Mouse (Mus musculus) limb, embryonic 12.5 days (tissue): Measurements from ENCODE around the gene Gm26741. TPM values are rescaled to one million over a fixed set of nuclear protein-coding genes. Genes with fewer than 3 reads are reported as not detected.

Experiments
- ATAC-seq: fragments of 200-750 bp; cut with Nextera tagmentation; 2 replicates; pipeline ENCODE4 v1.8.0; 2017; ENCODE audit warnings: low read depth, moderate TSS enrichment; ENCODE audit not compliant: insufficient number of reproducible peaks, insufficient read depth, low FRiP score, low TSS enrichment
- H3K27ac ChIP-seq: fragments of 300-500 bp; sonication (generic); 2 replicates; pipeline ENCODE4 v1.5.1; 2016; ENCODE audit warnings: mild to moderate bottlenecking, moderate library complexity
- H3K27me3 ChIP-seq: fragments of 300-500 bp; sonication (generic); 2 replicates; pipeline ENCODE4 v1.6.1; 2016; ENCODE audit warnings: mild to moderate bottlenecking, moderate library complexity
- H3K36me3 ChIP-seq: fragments of 300-500 bp; sonication (generic); 2 replicates; pipeline ENCODE4 v1.6.1; 2016; ENCODE audit warnings: mild to moderate bottlenecking, moderate library complexity
- H3K4me1 ChIP-seq: fragments of 300-500 bp; sonication (generic); replicated peaks from 2 replicates; pipeline ENCODE4 v1.6.1; 2016
- H3K4me2 ChIP-seq: fragments of 300-500 bp; sonication (generic); 2 replicates; pipeline ENCODE4 v1.6.1; 2016; ENCODE audit warnings: mild to moderate bottlenecking, moderate library complexity
- H3K4me3 ChIP-seq: fragments of 300-500 bp; sonication (generic); replicated peaks from 2 replicates; pipeline ENCODE4 v1.5.1; 2016; ENCODE audit warnings: mild to moderate bottlenecking
- H3K9ac ChIP-seq: fragments of 300-500 bp; sonication (generic); replicated peaks from 2 replicates; pipeline ENCODE4 v1.6.1; 2016; ENCODE audit warnings: mild to moderate bottlenecking, moderate library complexity
- H3K9me3 ChIP-seq: fragments of 300-500 bp; sonication (generic); 2 replicates; pipeline ENCODE4 v1.6.1; 2016; ENCODE audit warnings: mild to moderate bottlenecking, moderate library complexity
- WGBS: fragments of 180-500 bp; shearing (Covaris S2); methylation state at CpG from one replicate; pipeline ENCODE4 v1.1.7; 2016; 5-methylcytosine and 5-hydroxymethylcytosine counted together
- polyA plus RNA-seq: library from polyadenylated mRNA; unstranded; fragments of >200 nt; fragmentation: Nextera tagmentation; extraction: Ambion mirVana; gene quantifications from 2 replicates; pipeline ENCODE4 v1.2.1, GENCODE M21; 2016

Gm26741 gene
- polyA plus RNA-seq, 1 experiment from 2014 or later, result not detected

DNA sequence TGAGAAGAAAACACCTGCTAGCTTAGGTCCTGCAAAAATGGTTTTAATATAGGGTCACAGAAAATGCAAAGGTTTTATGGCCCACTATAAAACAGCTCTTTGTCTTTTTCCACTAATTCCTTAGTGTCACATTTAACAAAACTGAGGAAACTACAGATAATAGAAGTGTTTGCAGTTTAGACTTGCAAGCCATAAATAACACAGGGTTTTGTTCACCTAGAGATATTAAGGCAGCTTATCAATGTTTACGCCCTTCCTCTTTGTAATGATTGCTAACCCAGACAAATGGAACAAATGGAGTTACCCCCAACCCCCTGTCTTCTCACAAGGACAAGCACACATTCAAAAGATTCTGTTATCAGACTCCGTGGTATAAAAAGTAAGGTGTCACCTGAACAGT lies 32.6 kb downstream of the Gm26741 start:
- peaks cover 6% of the 10 kb centered on the region; the same call in 1 of the 2 replicates for H3K4me1 ChIP-seq
- 82% methylated on average over 2 of the region's 2 CpGs for WGBS
- H3K4me3 ChIP-seq, result no peak overlapping the region
- H3K27ac ChIP-seq, result no peak overlapping the region
- H3K9me3 ChIP-seq, result no peaks in the 10 kb centered on the region
- H3K4me2 ChIP-seq, result no peak overlapping the region
- H3K36me3 ChIP-seq, result no peaks in the 10 kb centered on the region
- no peaks in the 10 kb centered on the region for H3K27me3 ChIP-seq
- H3K9ac ChIP-seq, result no peak overlapping the region
- no peak for ATAC-seq

DNA sequence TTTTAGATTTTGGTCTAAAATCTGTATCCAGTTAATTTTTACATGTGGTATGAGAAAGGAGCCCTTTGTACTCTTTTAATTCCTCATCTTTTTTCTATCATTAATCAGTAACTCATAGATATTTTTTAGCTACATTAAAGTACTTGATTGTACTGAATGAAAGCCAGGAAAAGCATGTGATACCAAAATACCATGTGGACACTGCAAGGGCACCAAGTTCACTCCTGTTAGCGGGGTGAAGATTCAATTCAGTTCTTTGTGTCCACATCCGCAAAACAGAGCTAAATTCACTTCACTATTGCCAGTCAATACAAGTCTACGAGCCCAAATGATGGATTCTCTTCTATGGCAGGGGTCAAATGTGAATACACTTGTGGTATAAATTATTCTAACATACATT lies 38.1 kb downstream of the Gm26741 start:
- H3K4me3 ChIP-seq, result no peak overlapping the region
- H3K36me3 ChIP-seq, result no peaks in the 10 kb centered on the region
- no peak overlapping the region for H3K4me2 ChIP-seq
- 93% methylated on average over 3 of the region's 3 CpGs for WGBS
- H3K4me1 ChIP-seq, result no peaks in the 10 kb centered on the region
- no peak for ATAC-seq
- no peak overlapping the region for H3K9ac ChIP-seq
- H3K9me3 ChIP-seq, result no peaks in the 10 kb centered on the region
- H3K27ac ChIP-seq, result no peak overlapping the region
- no peaks in the 10 kb centered on the region for H3K27me3 ChIP-seq

DNA sequence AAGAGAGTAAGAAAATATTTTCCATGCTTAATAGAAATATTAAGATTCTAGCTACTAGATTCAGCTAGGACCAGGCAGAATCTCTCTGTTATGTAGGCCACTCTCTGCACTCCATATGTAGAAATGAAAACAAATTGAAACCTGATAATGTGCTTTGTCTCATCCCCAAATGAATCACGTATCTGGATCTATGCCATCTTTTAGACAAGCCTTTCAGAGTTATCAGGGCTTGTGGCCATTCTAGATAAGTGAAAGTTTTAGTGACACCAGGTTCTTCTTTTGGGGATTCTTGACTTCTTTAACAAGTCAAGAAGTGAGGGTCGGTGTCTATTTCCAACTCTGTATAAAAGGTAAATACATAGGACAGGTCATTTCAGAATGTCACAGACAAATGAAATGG lies 40.1 kb downstream of the Gm26741 start:
- WGBS, result 87% methylated on average over 2 of the region's 2 CpGs

DNA sequence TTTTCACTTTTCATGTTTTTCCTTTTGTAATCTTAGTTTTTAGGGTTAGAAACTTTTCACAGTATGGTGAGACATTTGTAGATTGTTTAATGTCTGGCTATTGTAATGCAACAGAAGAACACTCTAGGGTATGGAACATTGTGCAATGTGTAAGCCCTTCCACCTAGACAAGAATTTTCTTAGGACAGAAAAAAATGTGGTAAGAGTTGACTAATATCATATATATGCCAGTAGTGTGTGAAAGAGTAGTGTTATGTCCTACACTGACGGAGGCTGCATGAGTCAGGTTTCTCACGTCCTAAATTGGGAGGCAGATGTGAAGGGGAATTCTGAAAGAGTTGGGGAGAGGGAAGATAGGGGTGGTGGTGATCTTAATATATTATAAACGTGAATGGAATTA lies 41.2 kb downstream of the Gm26741 start:
- H3K4me1 ChIP-seq, result no peaks in the 10 kb centered on the region
- WGBS, result 63% methylated on average over 3 of the region's 3 CpGs
- H3K36me3 ChIP-seq, result no peaks in the 10 kb centered on the region
- no peak for ATAC-seq
- no peaks in the 10 kb centered on the region for H3K27me3 ChIP-seq
- H3K4me2 ChIP-seq, result no peak overlapping the region
- H3K9me3 ChIP-seq, result no peaks in the 10 kb centered on the region
- H3K27ac ChIP-seq, result no peak overlapping the region
- H3K9ac ChIP-seq, result no peak overlapping the region
- H3K4me3 ChIP-seq, result no peak overlapping the region

More for the DNA sequence above, 40.1 kb downstream of the Gm26741 start:
- ATAC-seq, result no peak
- no peak overlapping the region for H3K4me2 ChIP-seq
- no peak overlapping the region for H3K4me3 ChIP-seq
- no peaks in the 10 kb centered on the region for H3K9me3 ChIP-seq
- H3K27ac ChIP-seq, result no peak overlapping the region
- no peaks in the 10 kb centered on the region for H3K27me3 ChIP-seq
- H3K4me1 ChIP-seq, result no peaks in the 10 kb centered on the region
- no peak overlapping the region for H3K9ac ChIP-seq
- H3K36me3 ChIP-seq, result no peaks in the 10 kb centered on the region

DNA sequence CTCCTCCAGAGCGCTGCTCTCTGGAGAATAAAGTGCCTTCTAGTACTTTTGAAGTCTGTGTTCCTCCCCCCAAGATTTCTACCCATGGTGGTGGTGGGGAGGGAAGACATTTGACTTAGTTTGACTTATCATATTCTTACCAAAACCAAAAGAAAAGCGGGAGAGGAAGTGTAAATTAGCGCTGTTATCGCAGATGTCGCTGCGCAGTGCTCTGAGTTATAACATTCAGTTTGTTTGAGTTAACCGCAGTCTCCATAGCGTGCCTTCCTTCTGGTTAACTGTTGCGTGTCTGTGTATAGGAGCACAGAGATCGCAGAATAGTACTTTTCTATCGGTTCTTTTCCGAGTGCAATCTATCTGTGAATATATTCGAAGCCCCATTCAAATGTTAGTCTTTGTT lies 46.6 kb downstream of the Gm26741 start:
- ATAC-seq, result no peak
- Histone ChIP-seq H3K9me3 (no peaks in the 10 kb centered on the region), H3K27ac (no peak overlapping the region), H3K4me1 (no peaks in the 10 kb centered on the region), H3K4me2 (no peak overlapping the region), H3K9ac (no peak overlapping the region), H3K4me3 (no peak overlapping the region), H3K27me3 (no peaks in the 10 kb centered on the region), H3K36me3 (no peaks in the 10 kb centered on the region)
- WGBS, result 87% methylated on average over 13 of the region's 13 CpGs

DNA sequence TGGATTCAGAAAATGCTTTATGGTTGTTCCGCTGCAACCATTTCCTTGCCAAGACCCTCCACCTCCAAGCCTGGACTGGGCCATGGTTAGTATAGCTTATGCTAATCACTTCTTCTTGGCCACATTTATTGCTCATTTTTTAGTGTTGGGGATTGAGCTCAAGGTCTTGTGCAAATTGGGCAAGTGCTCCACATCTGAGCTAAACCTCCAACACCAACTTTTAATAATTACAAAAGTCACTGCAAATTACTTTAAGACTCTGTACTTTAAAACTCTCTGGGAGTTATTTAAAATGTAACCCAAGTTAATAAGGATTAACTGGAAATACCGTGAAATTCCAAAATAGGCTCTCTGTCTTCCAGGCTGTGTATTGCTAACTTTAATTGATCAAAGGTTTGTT lies 49.0 kb downstream of the Gm26741 start:
- no peaks in the 10 kb centered on the region for H3K27me3 ChIP-seq
- H3K4me2 ChIP-seq, result no peak overlapping the region
- no peaks in the 10 kb centered on the region for H3K36me3 ChIP-seq
- no peak overlapping the region for H3K4me3 ChIP-seq
- no peaks in the 10 kb centered on the region for H3K9me3 ChIP-seq
- no peak overlapping the region for H3K27ac ChIP-seq
- no peak overlapping the region for H3K9ac ChIP-seq
- no peaks in the 10 kb centered on the region for H3K4me1 ChIP-seq
- ATAC-seq, result no peak
- 80% methylated on average over 2 of the region's 2 CpGs for WGBS

Other genes with a start within 250 kb of the Gm26741 start
- gene Ros1, start 163.5 kb upstream of the Gm26741 start, polyA plus RNA-seq, result not detected in 2 replicates
- gene Dcbld1, start 125.1 kb upstream of the Gm26741 start, polyA plus RNA-seq, result 28.9 and 29.0 TPM in 2 replicates
- gene Gopc, start 23.4 kb downstream of the Gm26741 start, polyA plus RNA-seq, result 24.3 and 26.4 TPM in 2 replicates
- 0.14 TPM in 1 of 2 replicates, not detected in the other for gene Nepn, start 30.2 kb downstream of the Gm26741 start, polyA plus RNA-seq
- gene Nus1, start 58.8 kb downstream of the Gm26741 start, polyA plus RNA-seq, result 18.5 and 18.7 TPM in 2 replicates